Mouse (Mus musculus) heart, postnatal 0 days (tissue): ENCODE measurements at regions not wholly inside any gene's neighbourhood (a gene's known extent, or its start where the extent isn't known, plus 50 kb on each side); places are given as distances from the start of the nearest gene placed in this dataset.

ENCODE experiments used
- CTCF ChIP-seq: IDR thresholded peaks from 2 replicates; pipeline ENCODE4 v1.5.1; 2016; ENCODE audit warnings: antibody characterized with exemption, control low read depth, low read depth
- EP300 ChIP-seq: IDR thresholded peaks from 2 replicates; pipeline ENCODE4 v1.6.1; 2016; ENCODE audit warnings: antibody characterized with exemption, low read depth

GRCm38 (mm10) chr1:69382374-69382773 lies 274.5 kb upstream of the Erbb4 start:
- TF ChIP-seq CTCF (no peak), EP300 (no peak)
